Mouse (Mus musculus) mesoderm, embryonic 11.5 days (tissue): ENCODE data around the gene Npas1.
A peak's percentile ranks its signal among the peaks of the same experiment; 100 is the strongest.

Experiments used
- DNase-seq: peaks from one replicate; pipeline ENCODE4 v3.0.0-alpha.2; 2012; ENCODE audit warnings: low read depth, low spot score

Npas1 gene

DNA sequence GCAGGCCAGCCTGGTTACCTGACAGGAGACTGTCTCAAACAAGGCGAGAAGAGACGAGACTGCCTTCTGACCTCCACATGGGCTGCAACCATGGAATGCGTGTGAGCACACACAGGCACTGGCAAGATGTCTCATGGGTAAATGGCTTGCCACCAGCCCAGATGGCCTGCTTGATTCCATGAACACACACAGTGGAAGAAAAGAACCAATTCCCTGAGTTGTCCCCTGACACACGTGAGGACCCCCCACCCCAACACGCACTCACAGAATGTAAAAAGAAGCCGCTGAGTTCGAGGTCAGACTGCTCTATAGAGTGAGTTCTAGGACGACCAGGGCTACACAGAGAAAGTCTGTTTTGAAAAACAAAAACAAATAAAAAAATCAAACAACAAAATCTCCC is at the start of gene Npas1:
Gene Npas1, minus strand, starts transcription at position 101 of the 400 bp plus-strand sequence.
- no peak for DNase-seq

DNA sequence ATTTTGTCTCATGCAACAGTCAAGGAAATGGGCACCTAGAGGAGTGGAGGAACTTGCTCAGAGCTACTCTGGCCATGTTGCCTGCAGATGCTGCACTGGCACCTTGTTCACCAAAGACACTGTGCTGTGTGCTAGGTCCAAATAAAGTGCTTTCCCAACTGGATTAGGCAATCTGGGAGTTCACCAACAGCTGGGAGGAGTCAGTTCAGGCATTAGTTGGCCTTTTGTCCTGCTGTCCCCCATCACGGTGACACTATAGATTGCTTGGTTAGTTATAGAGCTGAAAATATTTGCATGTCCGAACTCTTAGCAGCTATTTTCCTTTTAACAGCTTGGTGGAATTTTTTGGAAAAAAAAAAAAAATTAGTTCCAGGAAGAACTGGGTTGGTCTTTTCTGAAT is 48.5 kb upstream of the Npas1 start:
- DNase-seq = no peak

DNA sequence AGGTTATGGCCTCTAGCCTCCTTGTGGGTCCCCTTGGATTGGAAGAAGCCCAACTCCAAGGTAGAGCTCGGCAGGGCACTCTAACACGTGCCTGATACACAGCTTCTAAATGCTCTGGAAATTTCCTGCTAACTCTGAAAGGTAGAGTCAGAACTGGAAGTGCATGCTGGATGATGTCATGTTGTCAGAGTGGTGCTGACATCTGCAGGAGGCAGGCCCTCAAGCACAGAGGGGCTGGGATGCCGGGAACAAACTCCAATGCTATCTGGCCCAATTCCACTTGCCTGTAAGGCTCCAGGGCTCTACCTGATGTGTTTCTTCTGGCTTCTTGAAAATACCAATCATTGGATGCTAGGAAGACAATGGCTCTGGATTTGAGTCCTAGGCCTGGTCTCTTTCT is 47.9 kb upstream of the Npas1 start:
- DNase-seq = no peak

DNA sequence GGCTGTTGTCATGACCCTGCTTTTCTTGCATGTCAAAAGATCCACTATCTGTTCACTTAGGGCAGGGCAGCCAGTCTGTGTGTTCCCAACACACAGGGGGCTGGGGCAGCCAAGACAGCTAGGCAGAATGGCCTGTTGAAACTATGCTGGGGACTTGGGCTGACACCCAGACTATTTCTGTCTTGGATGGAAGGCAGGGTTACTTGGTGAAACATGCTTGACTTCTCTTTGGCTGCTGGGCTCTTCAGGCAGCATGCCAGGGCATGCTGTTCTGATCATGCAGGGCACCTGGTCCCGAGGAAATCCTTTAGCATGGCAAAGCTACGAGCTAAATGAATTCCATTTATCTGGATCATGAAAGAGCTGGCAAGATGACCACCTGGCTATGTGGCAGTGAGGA is 46.8 kb upstream of the Npas1 start:
- DNase-seq = no peak

DNA sequence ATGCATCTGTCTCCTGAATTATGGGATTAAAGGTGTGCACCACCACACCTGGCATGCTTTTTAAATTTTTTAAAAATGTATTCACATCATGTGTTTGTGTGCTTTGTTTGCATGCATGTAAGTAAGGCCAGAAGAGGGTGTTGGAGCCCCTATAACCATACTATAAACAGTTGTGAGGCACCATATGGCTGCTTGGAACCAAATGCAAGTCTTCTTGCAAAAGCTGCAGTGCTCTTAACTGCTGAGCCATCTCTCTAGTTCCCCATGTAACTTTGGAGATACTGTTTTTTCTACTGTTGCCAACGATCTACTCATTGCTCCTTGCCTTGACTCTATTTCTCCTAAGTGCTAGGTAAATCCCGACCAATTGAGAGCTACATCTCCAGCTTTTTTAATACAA is 41.8 kb upstream of the Npas1 start:
- no peak for DNase-seq

DNA sequence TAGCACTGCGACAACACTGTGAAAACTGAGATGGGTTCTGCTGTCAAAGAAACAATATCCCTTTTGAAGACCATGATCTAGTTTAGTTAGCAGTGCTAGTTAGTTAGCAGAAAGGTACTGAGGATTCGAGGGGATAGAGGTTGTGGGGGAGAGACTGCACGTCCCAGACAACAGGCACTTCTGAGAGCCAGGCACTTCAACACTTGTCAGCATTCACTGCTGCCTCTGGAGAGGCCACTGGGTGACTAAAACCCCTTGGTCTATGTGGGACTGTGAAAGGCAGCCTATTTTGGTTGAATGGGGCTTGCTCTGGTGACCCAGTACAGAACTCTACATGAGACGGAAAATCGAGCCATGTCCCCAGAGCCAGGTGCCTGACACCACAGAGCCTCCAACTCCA is 39.7 kb upstream of the Npas1 start:
- no peak for DNase-seq

DNA sequence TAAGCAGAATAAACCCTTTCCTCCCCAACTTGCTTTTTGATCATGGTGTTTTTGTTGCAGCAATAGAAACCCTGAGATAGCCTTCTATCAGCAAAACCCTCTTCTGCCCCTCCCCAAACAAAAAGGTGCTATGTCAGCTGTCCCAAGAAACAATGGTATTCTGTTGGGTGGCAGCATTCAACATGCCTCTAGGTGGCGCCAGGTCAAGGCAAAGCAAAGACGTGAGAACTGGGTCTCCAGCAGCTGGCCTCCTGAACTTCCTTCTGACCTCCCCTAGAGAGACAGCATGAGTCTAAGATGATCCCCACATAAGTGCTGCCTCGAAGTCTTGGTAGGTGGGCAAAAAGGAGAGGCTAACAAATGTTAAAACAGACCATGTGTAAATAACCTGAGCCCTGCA is 29.8 kb upstream of the Npas1 start:
- peak; percentile 54 for DNase-seq

DNA sequence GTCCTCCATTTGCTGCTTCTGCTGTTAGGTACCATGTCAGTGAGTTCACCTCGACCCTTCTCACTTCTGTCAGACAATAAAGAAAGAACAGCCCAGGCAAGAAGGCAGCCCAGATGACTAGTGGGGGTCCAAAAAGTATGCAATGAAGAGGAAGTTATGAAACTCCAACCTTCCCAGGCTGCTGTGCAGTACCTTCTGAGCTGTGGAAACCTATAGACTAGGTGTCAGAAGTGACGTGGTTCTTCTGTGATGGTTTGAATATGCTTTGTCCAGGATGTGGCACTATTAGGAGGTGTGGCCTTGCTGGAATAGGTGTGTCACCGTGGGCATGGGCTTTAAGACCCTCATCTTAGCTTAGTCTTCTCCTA is 27.7 kb upstream of the Npas1 start:
- DNase-seq = no peak

DNA sequence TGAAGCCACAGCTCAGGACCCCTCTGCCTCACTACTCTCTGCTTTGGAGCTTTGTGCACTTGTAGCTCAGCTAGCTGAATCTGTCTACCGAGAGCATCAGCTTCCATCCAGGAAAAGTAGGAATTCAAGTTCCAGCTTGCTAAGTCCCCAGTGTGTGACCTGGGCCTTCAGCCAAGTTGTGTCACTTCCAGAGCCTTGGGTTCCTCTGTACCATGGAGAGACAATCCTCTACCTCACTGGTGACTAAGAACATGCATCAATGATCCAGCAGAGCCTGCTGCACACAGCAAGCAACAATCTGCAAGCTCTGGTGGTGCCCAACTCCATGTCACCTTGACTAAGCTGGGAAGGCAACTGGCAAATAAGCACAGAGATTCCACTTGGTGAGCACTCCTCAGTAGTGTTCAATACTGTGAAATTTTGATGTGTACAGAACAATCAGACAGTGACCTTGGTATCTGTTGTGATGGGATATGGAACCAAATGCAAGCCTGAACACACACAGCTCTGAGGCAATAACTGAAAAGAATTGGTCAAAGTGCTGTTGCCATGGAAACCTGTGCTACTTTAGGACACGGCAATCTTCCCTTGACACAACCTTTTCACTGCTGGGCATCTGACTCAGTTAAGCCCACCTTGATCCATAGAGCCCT is 27.2 kb upstream of the Npas1 start:
- DNase-seq = no peak

DNA sequence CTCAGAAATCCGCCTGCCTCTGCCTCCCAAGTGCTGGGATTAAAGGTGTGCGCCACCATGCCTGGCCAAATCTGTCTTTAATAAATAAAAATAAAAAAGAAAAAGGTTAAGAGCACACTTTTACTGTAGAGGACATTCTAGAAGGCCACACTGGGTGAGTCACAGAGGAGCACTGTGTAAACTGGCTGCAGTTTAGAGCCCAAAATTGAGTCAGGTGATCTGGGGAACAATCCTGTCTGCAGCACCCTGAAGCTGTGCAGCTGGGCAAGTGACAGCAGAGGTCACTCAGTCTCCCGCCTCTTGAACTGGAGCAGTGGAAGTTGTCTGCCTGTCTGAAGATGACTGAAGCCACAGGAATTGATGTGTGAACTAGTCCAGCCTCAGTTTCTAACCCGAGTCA is 24.0 kb upstream of the Npas1 start:
- no peak for DNase-seq

DNA sequence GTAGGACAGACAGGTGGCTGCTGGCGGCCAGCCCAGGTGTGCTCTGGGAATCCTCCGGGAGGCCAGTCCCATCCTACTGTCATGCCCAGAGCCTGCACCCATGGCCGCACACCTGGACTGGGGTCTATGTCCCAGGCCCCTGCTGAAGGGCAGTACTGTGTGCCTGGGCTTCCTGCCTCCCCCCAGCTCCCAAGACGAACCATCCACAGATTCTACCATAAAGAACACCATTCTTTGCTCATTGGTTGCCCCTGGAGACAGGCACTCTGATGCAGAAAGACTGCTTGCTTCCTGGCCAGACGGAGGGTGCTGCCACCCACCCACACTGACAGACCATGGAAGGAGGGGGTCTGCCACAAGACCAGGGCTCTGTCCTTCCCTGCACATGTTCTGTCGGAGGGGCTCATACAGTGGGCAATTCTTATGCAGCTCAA is 22.2 kb upstream of the Npas1 start:
- DNase-seq = no peak

DNA sequence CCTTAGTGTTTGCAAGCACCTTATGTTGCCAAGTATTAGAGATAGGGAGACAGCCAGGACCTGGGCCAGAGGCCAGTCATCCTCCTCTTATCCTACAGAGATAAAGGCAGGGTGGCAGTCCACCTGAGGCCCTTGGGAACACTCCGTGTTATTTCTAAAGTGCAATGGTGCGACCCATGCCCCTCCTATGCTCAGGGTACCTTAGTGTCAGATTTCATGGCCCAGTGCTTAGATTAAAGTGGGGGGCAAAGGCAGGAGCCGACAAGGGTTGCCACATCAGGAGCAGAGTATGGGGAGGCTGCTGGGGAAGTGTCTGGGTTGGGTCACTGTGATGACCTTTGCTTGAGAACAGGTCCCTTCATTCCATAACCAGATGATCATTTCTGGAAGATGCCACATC is 18.7 kb upstream of the Npas1 start:
- DNase-seq = no peak

DNA sequence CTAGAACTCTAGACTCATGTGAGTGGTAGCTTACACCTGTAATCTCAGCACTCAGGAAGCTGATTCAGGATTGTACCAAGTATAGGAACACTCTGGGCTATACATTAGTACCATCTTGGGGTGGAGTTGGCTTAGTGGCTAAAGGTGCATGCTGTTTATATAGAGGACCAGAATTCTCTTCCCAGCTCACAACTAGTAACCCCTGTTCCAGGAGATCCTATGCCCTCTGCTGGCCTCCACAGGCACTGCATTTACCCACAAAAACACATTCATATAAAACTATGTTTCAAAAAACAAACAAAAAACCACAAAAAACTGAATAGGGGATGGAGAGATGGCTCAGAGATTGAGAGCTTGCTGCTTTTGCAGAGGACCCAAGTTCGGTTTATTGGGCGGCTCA is 15.8 kb upstream of the Npas1 start:
- DNase-seq = peak; percentile 30

DNA sequence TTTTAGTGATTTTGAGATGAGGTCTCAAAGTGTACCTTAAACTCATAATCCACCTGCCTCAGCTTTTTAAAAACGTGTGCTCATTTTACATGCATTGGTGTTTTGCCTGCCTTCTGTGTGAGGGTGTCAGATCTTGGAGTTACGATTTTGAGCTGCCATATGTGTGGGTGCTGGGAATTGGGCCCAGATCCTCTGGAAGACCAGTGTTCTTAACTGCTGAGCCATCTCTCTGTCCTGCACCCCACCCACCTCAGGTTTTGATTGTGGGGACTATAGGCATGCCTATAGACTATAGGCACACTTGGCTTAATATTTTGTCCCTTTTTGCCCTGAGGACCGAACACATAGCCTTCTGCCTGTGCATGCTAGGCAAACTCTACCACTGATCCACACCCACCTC is 14.7 kb upstream of the Npas1 start:
- no peak for DNase-seq

DNA sequence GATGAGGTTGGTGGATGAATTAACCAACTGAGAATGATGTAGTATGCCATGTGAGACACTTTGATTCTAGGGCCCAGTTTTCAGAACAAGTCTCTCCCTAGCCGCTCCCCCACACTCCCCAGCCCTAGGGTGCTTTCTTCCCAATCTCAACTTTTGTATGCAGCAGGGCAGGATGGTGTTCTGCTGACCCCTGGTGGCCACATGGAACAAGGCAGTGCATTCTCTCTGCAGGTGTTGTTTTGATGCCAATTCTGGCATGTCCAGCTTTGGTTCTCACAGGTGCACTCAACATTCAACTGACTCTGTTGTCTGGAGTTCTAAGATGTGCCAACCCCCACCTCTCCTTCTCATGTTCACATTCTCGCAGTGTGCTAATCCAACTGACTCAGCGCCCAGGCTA is 14.2 kb upstream of the Npas1 start:
- peak; percentile 71 for DNase-seq

DNA sequence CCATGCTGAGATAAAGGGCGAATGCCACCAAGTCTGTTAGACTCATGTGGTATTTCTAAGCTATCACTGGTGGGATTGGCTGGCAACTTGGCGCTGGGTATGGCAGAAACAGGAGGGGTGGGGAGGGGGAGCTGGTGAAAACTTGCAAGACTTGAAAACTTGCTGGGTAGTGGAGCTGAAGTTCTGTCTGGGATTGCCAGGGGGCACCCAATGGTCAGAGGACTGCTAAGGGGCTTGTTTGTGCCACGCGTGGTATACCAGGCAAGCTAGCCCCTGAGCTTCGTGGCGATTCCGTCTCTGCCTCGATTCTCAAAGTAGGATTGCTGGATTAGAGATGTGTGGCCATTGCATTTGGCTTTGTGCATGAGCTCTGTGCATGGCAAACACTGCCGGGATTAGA is 12.4 kb upstream of the Npas1 start:
- no peak for DNase-seq

DNA sequence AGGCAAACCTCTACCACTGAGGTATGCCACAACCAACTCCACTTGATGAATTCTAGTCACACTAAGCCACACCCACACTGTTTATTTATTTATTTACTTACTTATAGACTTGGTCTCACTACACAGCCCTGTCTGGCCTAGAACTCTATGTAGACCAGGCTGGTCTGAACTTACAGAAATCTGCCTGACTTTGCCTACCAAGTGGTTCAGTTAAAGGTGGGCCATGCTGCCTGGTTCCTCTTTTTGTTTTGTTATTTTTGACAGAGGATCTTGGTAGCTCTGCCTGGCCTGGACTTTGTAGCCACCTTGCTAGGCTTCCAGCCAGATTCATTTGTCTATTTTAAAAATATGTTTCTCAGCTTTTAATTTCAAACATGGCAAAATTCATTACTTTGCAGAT is 11.3 kb upstream of the Npas1 start:
- DNase-seq = no peak

DNA sequence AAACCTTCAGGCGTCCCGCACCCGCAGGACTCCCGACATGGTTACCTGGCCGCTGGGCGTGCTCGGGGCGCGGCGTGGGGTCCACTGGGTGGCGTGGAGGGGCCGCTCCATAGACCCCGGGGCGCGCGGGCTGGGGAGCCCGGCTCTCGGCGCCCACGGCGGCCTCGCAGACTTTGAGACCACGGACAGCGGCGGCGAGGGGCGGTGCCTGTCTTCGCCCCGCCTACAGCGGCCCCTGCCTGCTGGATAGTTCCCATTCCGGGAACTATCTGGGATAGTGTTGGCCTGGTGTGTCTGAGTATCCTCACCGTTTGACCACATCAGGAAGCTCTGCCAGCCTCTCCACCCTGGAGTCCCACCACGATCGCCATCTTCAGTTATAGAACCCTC is 933 bp downstream of the Npas1 start:
- no peak for DNase-seq

DNA sequence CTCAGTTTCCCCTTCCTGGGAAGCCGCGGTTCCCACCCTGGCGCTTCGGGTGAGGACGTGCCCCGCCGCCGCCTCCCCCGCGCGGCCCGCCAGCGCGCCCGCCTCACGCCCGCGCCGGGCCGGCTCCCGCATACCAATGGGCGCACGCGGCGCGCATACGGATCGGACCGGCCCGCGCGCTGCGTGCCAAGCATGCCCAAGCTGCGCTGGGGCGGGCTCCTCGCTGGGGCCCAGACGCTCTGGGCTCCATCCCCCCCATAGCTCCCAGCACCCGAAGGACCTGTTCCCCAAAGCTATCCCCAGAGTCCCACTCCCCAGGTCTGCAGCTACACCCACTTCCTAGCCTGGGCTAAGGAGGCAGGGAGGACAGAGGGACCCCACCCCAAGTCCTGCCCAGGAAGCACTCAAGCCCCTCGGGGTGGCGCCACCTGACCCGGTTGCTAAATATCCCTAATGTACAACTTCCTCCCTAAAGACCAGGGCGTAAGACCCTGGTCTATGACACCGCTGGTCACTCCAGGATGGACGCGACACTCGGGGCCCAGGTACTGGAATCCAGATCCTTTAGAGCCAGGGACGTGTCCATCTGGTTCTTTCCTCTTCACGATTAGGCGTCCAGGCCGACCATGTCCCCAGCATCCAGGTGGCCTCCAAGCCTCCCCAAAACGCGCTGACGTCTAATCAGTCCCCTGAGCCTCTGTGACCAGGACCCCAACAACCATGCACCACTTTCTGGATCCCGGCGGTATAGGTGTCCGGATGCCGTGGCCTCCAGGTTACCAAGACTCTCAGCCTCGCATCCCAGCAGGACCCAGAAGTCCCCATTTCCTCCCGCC is 1.5 kb downstream of the Npas1 start:
- DNase-seq = no peak

DNA sequence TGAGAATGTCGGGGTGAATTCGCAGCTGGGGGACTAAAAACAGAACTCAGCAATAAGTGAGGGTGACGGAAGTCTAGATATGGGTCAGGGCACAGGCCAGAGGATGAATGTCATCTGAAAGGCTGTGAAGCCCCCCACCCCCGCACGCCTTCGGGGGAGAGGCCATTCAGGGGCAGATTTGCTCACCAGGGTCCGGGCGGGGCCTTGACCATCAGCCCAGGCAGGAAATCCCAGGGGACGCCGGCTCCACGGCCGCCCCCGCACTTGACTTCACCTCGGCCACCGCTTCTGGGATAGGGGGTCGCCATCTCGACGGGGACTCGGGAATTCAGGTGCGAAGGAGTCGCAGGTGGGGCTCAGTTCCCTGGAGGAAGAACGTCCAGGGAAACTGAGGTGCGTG is 2.2 kb downstream of the Npas1 start:
- no peak for DNase-seq

DNA sequence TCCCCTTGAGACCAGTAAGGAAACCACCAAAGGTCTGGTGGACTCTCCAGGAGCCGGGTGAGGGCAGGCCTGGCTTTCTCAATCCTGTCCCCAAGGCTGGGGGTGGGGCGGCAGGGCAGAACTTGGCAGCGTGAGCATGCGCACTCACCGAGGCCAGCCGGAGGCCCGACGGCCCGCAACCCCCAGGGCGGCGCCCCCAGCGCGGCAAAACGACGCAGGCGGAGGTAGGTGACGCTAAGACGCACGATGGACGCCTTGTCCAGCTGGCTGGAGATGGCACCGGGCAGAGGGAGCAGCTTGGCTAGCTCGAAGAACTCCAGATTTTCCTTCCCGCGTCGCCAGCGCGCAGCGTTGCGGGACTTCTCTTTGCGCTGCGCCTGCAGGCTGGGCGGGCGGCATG is 3.1 kb downstream of the Npas1 start:
- DNase-seq = no peak

DNA sequence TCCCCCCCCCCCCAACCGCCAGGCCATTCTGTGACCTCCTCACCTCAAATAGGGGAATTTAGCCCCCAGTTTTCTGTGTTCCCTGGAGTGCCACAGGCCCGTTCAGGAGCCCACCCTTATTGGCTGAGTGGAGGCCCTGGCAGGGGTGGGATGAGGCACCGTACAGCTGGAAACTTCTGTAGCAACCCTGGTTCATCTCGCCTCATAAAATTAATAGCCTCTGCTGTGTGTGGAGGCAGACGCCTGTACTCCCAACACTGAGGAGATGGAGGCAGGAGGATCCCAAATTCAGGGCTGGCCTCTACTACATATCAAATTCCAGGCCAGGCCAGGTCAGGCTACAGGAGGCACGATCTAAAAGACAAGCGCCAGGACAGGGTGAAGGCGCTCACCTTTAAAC is 3.7 kb downstream of the Npas1 start:
- no peak for DNase-seq

DNA sequence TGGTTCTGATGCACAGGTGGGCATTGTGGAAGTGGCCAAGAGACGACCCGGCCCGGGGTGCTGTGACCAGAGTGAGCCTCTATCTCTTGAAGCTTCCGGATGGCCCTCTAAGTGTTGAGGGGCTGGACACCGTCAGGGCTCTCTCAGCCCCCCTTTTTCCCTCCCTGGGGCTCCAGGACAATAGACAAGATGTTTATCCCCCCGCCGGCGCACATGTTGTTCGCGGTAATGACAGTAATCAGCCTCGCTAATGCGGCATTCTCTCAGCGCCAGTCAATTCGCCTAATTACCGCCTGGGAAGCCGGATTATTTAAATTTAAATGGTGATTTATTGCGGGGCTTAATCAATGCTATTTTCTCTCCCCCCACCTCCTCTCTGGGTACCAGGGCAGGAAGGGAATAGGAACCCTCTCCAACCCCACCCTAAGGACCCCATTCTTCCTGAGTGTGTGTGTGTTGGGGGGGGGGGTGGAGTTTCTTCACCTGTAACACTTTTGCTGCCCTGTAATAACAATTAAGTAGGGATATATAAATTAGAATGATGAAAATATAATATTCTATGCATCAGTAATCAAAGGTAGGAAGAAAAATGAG is 5.3 kb downstream of the Npas1 start:
- no peak for DNase-seq
